Mouse (Mus musculus): Measurements from ENCODE around the gene H2-M10.1. TPM values are rescaled to one million over a fixed set of nuclear protein-coding genes. Genes with fewer than 3 reads are reported as not detected.

H2-M10.1 gene
- not detected in 2 replicates for polyA plus RNA-seq (2015; fragmentation: Nextera tagmentation; extraction: Ambion mirVana)

DNA sequence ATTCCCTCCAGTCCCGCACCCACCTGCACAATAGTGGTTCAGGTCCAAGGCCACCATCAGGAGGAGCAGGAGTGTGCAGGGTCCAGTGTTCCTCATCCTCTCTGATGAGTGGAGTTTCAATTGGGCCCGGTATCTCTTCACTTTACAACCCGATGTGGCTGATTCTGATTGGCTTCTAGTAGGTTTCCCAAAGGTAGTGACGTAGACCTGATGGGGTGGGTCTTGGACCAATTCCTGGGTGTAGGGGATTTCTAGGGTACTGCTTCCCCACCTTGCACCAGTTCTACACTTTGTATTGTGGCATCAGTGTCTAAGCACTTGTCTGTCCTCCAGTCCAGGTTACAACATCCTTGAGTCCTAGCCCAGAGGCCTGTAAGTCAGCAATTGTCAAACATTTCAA is at the start of gene H2-M10.1:
TSS of gene H2-M10.1 (minus strand) at position 101 of the 400 bp plus-strand sequence.

DNA sequence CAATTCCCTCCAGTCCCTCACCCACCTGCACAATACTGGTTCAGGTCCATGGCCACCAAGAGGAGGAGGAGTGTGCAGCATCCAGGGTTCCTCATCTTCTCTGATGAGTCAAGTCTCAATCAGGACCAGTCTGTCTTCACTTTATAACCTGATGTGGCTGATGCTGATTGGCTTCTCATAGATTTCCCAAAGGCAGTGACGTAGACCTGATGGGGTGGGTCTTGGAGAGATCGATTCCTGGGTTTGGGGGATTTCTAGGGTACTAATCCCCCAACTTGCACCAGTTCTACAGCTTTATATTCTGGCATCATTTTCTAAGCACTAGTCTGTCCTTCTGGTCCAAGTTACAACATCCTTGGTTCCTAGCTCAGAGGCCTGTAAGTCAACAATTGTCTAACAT is 42.4 kb upstream of the H2-M10.1 start, which contains the start of gene H2-M10.3:
TSS of gene H2-M10.3 (minus strand) at position 101 of the 400 bp plus-strand sequence.

DNA sequence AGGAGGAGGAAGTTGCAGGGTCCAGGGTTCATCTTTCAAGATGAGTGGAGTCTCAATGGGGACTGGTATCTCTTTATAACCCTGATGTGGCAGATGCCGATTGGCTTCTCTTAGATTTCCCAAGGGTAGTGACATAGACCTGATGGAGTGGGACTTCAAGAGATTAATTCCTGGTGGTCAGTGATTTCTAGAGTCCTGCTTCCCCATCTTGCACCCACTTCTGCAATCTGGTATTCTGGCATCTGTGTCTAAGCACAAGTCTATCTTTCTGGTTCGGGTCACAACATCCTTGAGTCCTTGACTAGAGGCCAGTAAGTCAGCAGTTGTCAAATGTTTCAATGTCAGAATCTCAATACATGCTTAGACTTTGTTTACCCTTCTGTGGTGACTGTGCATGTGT is 39.6 kb downstream of the H2-M10.1 start, which contains the start of gene H2-M10.2:
TSS of gene H2-M10.2 (minus strand) at position 101 of the 400 bp plus-strand sequence.

Other genes with a start within 250 kb of the H2-M10.1 start
- not detected in 2 replicates for gene Gm19684, start 204.5 kb downstream of the H2-M10.1 start, polyA plus RNA-seq (2015; fragmentation: Nextera tagmentation; extraction: Ambion mirVana)
- not detected in 2 replicates for gene Gm7030, start 196.7 kb downstream of the H2-M10.1 start, polyA plus RNA-seq (2015; fragmentation: Nextera tagmentation; extraction: Ambion mirVana)
- gene Gm8909, start 157.6 kb downstream of the H2-M10.1 start, polyA plus RNA-seq (2015; fragmentation: Nextera tagmentation; extraction: Ambion mirVana): not detected in 2 replicates
- not detected in 2 replicates for gene H2-T3, start 135.9 kb downstream of the H2-M10.1 start, polyA plus RNA-seq (2015; fragmentation: Nextera tagmentation; extraction: Ambion mirVana)
- gene Rpp21, start 68.1 kb downstream of the H2-M10.1 start, polyA plus RNA-seq (2015; fragmentation: Nextera tagmentation; extraction: Ambion mirVana): 171 and 174 TPM in 2 replicates
- 14.9 and 15.9 TPM in 2 replicates for gene Trim39, start 53.9 kb downstream of the H2-M10.1 start, polyA plus RNA-seq (2015; fragmentation: Nextera tagmentation; extraction: Ambion mirVana)
- 0.20 TPM in 1 of 2 replicates, not detected in the other for gene H2-M10.2, start 39.7 kb downstream of the H2-M10.1 start, polyA plus RNA-seq (2015; fragmentation: Nextera tagmentation; extraction: Ambion mirVana)
- gene H2-M10.3, start 42.3 kb upstream of the H2-M10.1 start, polyA plus RNA-seq (2015; fragmentation: Nextera tagmentation; extraction: Ambion mirVana): not detected in 2 replicates
- gene H2-M10.4, start 136.2 kb upstream of the H2-M10.1 start, polyA plus RNA-seq (2015; fragmentation: Nextera tagmentation; extraction: Ambion mirVana): not detected in 2 replicates
- not detected in 2 replicates for gene H2-M11, start 220.9 kb upstream of the H2-M10.1 start, polyA plus RNA-seq (2015; fragmentation: Nextera tagmentation; extraction: Ambion mirVana)